Mouse (Mus musculus): ENCODE data around the gene Atp2a1. TPM values are rescaled to one million over a fixed set of nuclear protein-coding genes. Genes with fewer than 3 reads are reported as not detected.
A peak's percentile ranks its signal among the peaks of the same experiment; 100 is the strongest.

The Atp2a1 gene
- polyA plus RNA-seq, 1 experiment, result 2.2 TPM

DNA sequence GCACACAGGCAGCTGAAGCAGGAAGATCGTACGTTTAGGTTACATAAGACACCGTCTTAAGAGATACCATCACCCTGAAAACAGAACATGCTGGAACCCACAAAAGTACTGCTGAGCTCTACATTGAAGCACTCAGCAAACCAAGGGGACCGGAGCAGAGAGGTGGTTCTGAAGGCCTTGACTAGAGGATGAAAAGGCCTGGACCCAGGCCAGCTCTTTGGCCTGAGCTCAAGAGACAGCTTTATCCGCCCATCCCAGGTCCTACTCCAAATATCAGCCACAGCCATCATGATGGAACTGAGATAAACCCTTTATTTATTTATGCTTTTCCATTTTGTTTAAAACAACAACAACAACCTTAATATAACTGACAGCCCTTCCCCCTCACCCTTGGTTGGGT, 3.8 kb upstream of the Atp2a1 start:
- Histone ChIP-seq H3K36me3 (ENCODE audit: control insufficient read depth, insufficient read depth) (peaks cover 16% of the 10 kb centered on the region), H3K4me3 (ENCODE audit: insufficient read depth, poor library complexity, severe bottlenecking) (no peak overlapping the region), H3K79me3 (ENCODE audit: low read depth) (no peaks in the 10 kb centered on the region), H3ac (ENCODE audit: control insufficient read depth, insufficient read length, low read depth) (no peak overlapping the region), H3K79me2 (ENCODE audit: control insufficient read depth, insufficient read depth) (no peaks in the 10 kb centered on the region), H3K27me3 (ENCODE audit: control insufficient read depth, insufficient read depth, insufficient read length) (no peaks in the 10 kb centered on the region)
- TF ChIP-seq MAX (IDR thresholded peaks at IDR 0.05), result no peak
- no peak for TF ChIP-seq USF1 (IDR thresholded peaks at IDR 0.05; ENCODE audit: low read depth)
- TF ChIP-seq MYOD1 (IDR thresholded peaks at IDR 0.05; ENCODE audit: control insufficient read depth, insufficient read length, low read depth), result no peak
- TF ChIP-seq CEBPB (IDR thresholded peaks at IDR 0.05; ENCODE audit: low read depth), result no peak
- no peak for TF ChIP-seq MYOG (IDR thresholded peaks at IDR 0.05; ENCODE audit: control insufficient read depth, extremely low read depth, insufficient read length)
- no peak for TF ChIP-seq FOSL1 (IDR thresholded peaks at IDR 0.05; ENCODE audit: insufficient read depth, low read length, poor library complexity, severe bottlenecking)
- no peak for TF ChIP-seq CTCF (IDR thresholded peaks at IDR 0.05; ENCODE audit: control insufficient read depth, insufficient read depth, insufficient read length)

DNA sequence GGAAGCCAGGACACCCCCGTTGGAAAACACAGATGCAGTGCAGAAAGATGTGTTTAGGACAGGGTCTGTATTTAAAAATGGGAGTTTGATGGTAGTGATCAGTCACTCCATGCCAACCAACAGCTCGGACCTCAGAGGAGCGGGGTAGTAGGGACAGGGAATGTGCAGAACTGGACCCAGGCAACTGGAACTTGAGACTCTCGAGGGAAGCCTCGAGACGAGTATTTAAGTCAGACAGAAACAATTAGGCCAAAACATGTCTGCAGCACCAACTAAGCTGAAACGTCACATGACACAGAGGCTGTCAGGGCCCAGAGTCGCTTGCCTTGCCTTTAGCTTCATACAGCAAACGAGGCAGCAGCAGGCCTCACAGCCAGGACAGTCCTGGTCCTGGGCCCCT, 3.2 kb upstream of the Atp2a1 start:
- TF ChIP-seq MYOG (IDR thresholded peaks at IDR 0.05; ENCODE audit: control insufficient read depth, extremely low read depth, insufficient read length) (no peak), CTCF (IDR thresholded peaks at IDR 0.05; ENCODE audit: control insufficient read depth, insufficient read depth, insufficient read length) (no peak), CEBPB (IDR thresholded peaks at IDR 0.05; ENCODE audit: low read depth) (no peak), MAX (IDR thresholded peaks at IDR 0.05) (no peak), USF1 (IDR thresholded peaks at IDR 0.05; ENCODE audit: low read depth) (peak; percentile 48), FOSL1 (IDR thresholded peaks at IDR 0.05; ENCODE audit: insufficient read depth, low read length, poor library complexity, severe bottlenecking) (no peak), MYOD1 (IDR thresholded peaks at IDR 0.05; ENCODE audit: control insufficient read depth, insufficient read length, low read depth) (no peak)
- peaks cover 15% of the 10 kb centered on the region for H3K36me3 ChIP-seq (ENCODE audit: control insufficient read depth, insufficient read depth)
- H3K27me3 ChIP-seq (ENCODE audit: control insufficient read depth, insufficient read depth, insufficient read length), result no peaks in the 10 kb centered on the region

DNA sequence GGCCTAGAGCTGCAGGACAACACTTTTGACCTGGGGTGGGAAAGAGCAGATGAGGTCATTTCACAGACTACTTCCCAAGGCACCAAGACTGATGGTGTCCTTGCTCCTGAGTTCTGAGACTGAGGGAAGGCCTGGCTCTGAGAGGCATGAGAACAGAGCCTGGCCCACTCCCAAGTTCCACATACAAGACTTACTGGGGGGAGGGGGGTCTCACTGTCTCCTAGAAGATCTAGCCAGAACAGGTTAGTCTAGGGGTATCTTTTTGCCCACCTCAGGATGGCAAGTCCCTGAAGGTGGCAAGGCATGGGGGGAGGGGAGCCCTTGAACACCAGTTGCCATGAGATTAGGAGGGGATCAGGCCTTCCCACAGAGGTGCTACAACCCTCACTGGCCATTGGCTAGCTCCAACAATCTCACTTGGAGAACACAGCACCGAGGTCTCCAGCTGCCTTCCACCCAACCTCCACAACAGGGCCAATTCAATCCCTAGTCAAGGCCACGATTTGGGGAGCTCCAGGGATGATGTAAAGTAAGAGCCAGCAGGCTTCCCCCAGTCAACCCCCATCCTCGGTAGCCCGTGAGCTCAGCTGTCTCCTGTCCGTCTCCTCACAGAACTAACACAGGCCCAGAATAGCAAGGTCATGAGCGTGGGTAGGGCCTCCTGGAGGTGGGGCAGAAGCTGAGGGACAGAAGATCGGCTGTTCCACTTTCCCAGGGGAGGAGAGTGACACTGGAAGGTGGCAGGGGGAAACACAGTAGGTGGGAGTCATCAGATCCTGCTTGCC, 2.5 kb upstream of the Atp2a1 start:
- no peaks in the 10 kb centered on the region for H3K79me2 ChIP-seq (ENCODE audit: control insufficient read depth, insufficient read depth)
- no peak overlapping the region for H3ac ChIP-seq (ENCODE audit: control insufficient read depth, insufficient read length, low read depth)
- H3K4me3 ChIP-seq (ENCODE audit: insufficient read depth, poor library complexity, severe bottlenecking), result no peak overlapping the region
- H3K36me3 ChIP-seq (ENCODE audit: control insufficient read depth, insufficient read depth), result peaks cover 10% of the 10 kb centered on the region
- TF ChIP-seq FOSL1 (IDR thresholded peaks at IDR 0.05; ENCODE audit: insufficient read depth, low read length, poor library complexity, severe bottlenecking), result no peak
- peak; percentile 83 for TF ChIP-seq MYOD1 (IDR thresholded peaks at IDR 0.05; ENCODE audit: control insufficient read depth, insufficient read length, low read depth)
- no peaks in the 10 kb centered on the region for H3K79me3 ChIP-seq (ENCODE audit: low read depth)
- H3K27me3 ChIP-seq (ENCODE audit: control insufficient read depth, insufficient read depth, insufficient read length), result no peaks in the 10 kb centered on the region

More for the DNA sequence above, 3.2 kb upstream of the Atp2a1 start:
- H3K4me3 ChIP-seq (ENCODE audit: insufficient read depth, poor library complexity, severe bottlenecking), result no peak overlapping the region
- H3ac ChIP-seq (ENCODE audit: control insufficient read depth, insufficient read length, low read depth), result no peak overlapping the region
- no peaks in the 10 kb centered on the region for H3K79me2 ChIP-seq (ENCODE audit: control insufficient read depth, insufficient read depth)
- H3K79me3 ChIP-seq (ENCODE audit: low read depth), result no peaks in the 10 kb centered on the region

DNA sequence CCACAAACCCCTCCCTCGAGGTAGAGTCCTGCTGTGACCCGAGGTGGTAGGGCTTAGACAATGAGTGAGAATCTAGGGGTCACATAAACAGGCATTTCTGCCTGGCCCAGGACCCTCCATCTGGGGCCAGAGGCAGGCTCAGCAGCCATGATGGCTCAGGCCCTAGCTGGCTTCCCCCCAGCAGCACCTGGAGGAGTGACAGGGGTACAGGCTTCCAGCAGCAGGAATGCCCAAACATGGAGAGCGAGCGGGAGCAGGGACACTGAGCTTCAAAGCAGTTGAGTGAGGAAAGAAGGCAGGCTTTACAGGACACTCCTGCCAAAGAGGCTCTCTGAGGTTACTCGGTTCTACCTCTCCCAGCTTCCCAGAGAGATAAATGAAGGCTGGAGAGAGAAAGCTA, 1.9 kb upstream of the Atp2a1 start:
- no peaks in the 10 kb centered on the region for H3K79me3 ChIP-seq (ENCODE audit: low read depth)
- no peak overlapping the region for H3ac ChIP-seq (ENCODE audit: control insufficient read depth, insufficient read length, low read depth)
- no peaks in the 10 kb centered on the region for H3K79me2 ChIP-seq (ENCODE audit: control insufficient read depth, insufficient read depth)
- peaks cover 10% of the 10 kb centered on the region for H3K36me3 ChIP-seq (ENCODE audit: control insufficient read depth, insufficient read depth)
- H3K4me3 ChIP-seq (ENCODE audit: insufficient read depth, poor library complexity, severe bottlenecking), result no peak overlapping the region
- TF ChIP-seq USF1 (IDR thresholded peaks at IDR 0.05; ENCODE audit: low read depth) (no peak), CEBPB (IDR thresholded peaks at IDR 0.05; ENCODE audit: low read depth) (no peak), MYOD1 (IDR thresholded peaks at IDR 0.05; ENCODE audit: control insufficient read depth, insufficient read length, low read depth) (no peak), MYOG (IDR thresholded peaks at IDR 0.05; ENCODE audit: control insufficient read depth, extremely low read depth, insufficient read length) (no peak), MAX (IDR thresholded peaks at IDR 0.05) (no peak), FOSL1 (IDR thresholded peaks at IDR 0.05; ENCODE audit: insufficient read depth, low read length, poor library complexity, severe bottlenecking) (no peak), CTCF (IDR thresholded peaks at IDR 0.05; ENCODE audit: control insufficient read depth, insufficient read depth, insufficient read length) (no peak)
- no peaks in the 10 kb centered on the region for H3K27me3 ChIP-seq (ENCODE audit: control insufficient read depth, insufficient read depth, insufficient read length)

DNA sequence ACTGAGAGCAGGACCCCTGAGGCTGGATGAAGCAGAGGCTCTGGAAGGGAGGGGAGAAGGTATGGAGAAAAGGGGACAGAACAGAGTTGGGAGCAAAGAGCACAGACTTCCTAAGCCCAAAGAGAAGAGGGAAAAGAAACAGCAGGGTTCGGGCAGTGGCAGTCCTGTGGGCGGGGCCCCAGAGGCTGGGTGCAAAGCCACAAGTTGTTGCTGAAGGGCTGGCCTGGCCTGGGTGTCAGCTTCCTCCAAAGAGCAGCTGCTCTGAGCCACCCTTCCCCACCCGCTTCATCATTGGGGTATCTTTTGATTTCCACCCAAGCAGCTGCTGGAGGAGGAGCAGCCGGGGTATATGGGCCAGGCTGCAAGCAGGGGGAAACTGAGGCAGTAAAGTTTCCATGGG, 1.2 kb upstream of the Atp2a1 start:
- no peak overlapping the region for H3K4me3 ChIP-seq (ENCODE audit: insufficient read depth, poor library complexity, severe bottlenecking)
- peaks cover 10% of the 10 kb centered on the region for H3K36me3 ChIP-seq (ENCODE audit: control insufficient read depth, insufficient read depth)
- H3K27me3 ChIP-seq (ENCODE audit: control insufficient read depth, insufficient read depth, insufficient read length), result no peaks in the 10 kb centered on the region
- no peaks in the 10 kb centered on the region for H3K79me2 ChIP-seq (ENCODE audit: control insufficient read depth, insufficient read depth)
- no peak overlapping the region for H3ac ChIP-seq (ENCODE audit: control insufficient read depth, insufficient read length, low read depth)
- TF ChIP-seq MAX (IDR thresholded peaks at IDR 0.05) (no peak), MYOD1 (IDR thresholded peaks at IDR 0.05; ENCODE audit: control insufficient read depth, insufficient read length, low read depth) (peak; percentile 58), FOSL1 (IDR thresholded peaks at IDR 0.05; ENCODE audit: insufficient read depth, low read length, poor library complexity, severe bottlenecking) (no peak), MYOG (IDR thresholded peaks at IDR 0.05; ENCODE audit: control insufficient read depth, extremely low read depth, insufficient read length) (no peak)
- H3K79me3 ChIP-seq (ENCODE audit: low read depth), result no peaks in the 10 kb centered on the region

DNA sequence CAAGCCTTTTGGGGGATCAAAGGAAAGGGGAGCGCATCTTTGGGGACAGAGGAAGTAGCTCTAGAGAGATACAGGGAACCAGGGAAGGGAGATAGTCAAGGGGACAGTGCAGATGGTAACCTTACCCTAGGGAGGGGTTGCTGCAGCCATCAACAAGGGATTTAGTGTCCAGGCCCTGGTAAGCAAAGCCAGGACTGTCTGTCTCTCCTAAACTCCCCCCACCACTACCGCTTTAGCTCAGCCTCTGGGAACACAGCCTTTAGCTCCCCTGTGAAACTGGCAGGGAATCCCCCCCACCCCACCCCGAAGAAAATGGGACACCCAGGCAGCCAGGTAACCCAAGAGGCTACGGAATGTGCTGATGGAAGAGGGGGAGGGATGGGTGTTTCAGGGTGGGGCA, 639 bp upstream of the Atp2a1 start:
- Histone ChIP-seq H3K27me3 (ENCODE audit: control insufficient read depth, insufficient read depth, insufficient read length) (no peaks in the 10 kb centered on the region), H3K79me3 (ENCODE audit: low read depth) (no peaks in the 10 kb centered on the region), H3ac (ENCODE audit: control insufficient read depth, insufficient read length, low read depth) (no peak overlapping the region), H3K36me3 (ENCODE audit: control insufficient read depth, insufficient read depth) (peaks cover 10% of the 10 kb centered on the region), H3K4me3 (ENCODE audit: insufficient read depth, poor library complexity, severe bottlenecking) (no peak overlapping the region), H3K79me2 (ENCODE audit: control insufficient read depth, insufficient read depth) (no peaks in the 10 kb centered on the region)
- TF ChIP-seq USF1 (IDR thresholded peaks at IDR 0.05; ENCODE audit: low read depth) (no peak), CEBPB (IDR thresholded peaks at IDR 0.05; ENCODE audit: low read depth) (no peak), MYOG (IDR thresholded peaks at IDR 0.05; ENCODE audit: control insufficient read depth, extremely low read depth, insufficient read length) (no peak), MAX (IDR thresholded peaks at IDR 0.05) (no peak), FOSL1 (IDR thresholded peaks at IDR 0.05; ENCODE audit: insufficient read depth, low read length, poor library complexity, severe bottlenecking) (no peak), MYOD1 (IDR thresholded peaks at IDR 0.05; ENCODE audit: control insufficient read depth, insufficient read length, low read depth) (no peak), CTCF (IDR thresholded peaks at IDR 0.05; ENCODE audit: control insufficient read depth, insufficient read depth, insufficient read length) (no peak)
